10 mouse cellular contexts compared by ENCODE assay signal in the genomic region with DNA sequence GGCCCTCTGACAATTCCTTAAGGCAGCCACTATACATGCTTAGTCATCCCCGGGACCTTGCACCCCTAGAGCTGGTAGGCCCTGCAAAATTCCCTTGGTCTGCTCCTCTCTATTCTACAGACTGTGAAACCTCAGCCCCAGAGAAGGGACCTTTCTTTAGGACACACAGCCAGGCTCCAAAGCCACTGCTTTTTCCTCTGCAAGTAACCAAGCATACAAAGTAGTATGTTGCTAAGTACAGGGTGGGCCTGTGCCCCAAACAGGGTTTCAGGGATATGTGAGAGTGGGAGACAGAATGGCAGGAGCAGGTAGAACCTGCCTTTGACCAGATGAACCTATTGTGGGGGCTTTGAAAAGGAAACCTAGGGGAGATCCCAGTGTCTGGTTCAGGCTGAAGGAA. TPM values are rescaled to one million over a fixed set of nuclear protein-coding genes. Genes with fewer than 3 reads are reported as not detected.
DNase-seq lines count a peak whose midpoint lies in the region; ATAC-seq lines count a peak whose summit lies in the region.
"Had no signal": no experiment of that assay in that cellular context is flagged by ENCODE, and none has a peak within 500 bp of the region (broad histone marks: within the 10 kb centered on the region; RNA-seq: fewer than 3 reads in every experiment).

No protein-coding gene starts in this region.

- WGBS in liver, embryonic 15.5 days (ENCODE audit: insufficient replicate concordance) = 69% methylated on average over 1 of the region's 1 CpGs
- WGBS in liver, embryonic 11.5 days = 74% methylated on average over 1 of the region's 1 CpGs
- 91% methylated on average over 1 of the region's 1 CpGs for WGBS in intestine, embryonic 15.5 days
- WGBS in neural tube, embryonic 15.5 days = 82% methylated on average over 1 of the region's 1 CpGs

- peak overlapping the region; percentile 100; the same call in 1 of the 2 replicates for H3K4me2 ChIP-seq in liver, embryonic 15.5 days
- no peak overlapping the region for H3K4me2 ChIP-seq in liver, embryonic 11.5 days
- peak overlapping the region; percentile 96 for H3K4me2 ChIP-seq in intestine, embryonic 15.5 days (replicated peaks)
- H3K4me2 ChIP-seq in neural tube, embryonic 15.5 days = peak overlapping the region; percentile 78

- H3K4me1 ChIP-seq in liver, embryonic 15.5 days (replicated peaks) = peaks cover 18% of the 10 kb centered on the region
- no peaks in the 10 kb centered on the region for H3K4me1 ChIP-seq in liver, embryonic 11.5 days (replicated peaks; ENCODE audit: control insufficient read depth, insufficient read depth, low read length)
- H3K4me1 ChIP-seq in intestine, embryonic 15.5 days (replicated peaks) = peaks cover 9% of the 10 kb centered on the region; the same call in 1 of the 2 replicates
- H3K4me1 ChIP-seq in neural tube, embryonic 15.5 days = peaks cover 31% of the 10 kb centered on the region

- no peak overlapping the region for H3K4me3 ChIP-seq in liver, embryonic 15.5 days (replicated peaks)
- no peak overlapping the region for H3K4me3 ChIP-seq in liver, embryonic 11.5 days (ENCODE audit: low read depth, low read length)
- H3K4me3 ChIP-seq in intestine, embryonic 15.5 days (replicated peaks) = 0 out of 2 replicates have a peak overlapping the region, but pooled peaks have one; percentile 83
- peak overlapping the region; percentile 96 for H3K4me3 ChIP-seq in neural tube, embryonic 15.5 days (replicated peaks)

- ATAC-seq in liver, embryonic 15.5 days (ENCODE audit: insufficient read depth) = no peak
- ATAC-seq in liver, embryonic 11.5 days (replicated peaks; ENCODE audit: low FRiP score) = no peak
- no peak for ATAC-seq in intestine, embryonic 15.5 days
- no peak for ATAC-seq in neural tube, embryonic 15.5 days (ENCODE audit: low FRiP score)
- ATAC-seq in cerebellum, adult (ENCODE audit: insufficient number of reproducible peaks, low FRiP score, low TSS enrichment) = no peak

- no peak overlapping the region for H3K27ac ChIP-seq in liver, embryonic 15.5 days (replicated peaks)
- no peak overlapping the region for H3K27ac ChIP-seq in liver, embryonic 11.5 days (ENCODE audit: low read depth, low read length)
- no peak overlapping the region for H3K27ac ChIP-seq in intestine, embryonic 15.5 days
- 0 out of 2 replicates have a peak overlapping the region, but pooled peaks have one; percentile 89 for H3K27ac ChIP-seq in neural tube, embryonic 15.5 days (replicated peaks)

- H3K36me3 ChIP-seq in liver, embryonic 15.5 days (replicated peaks) = no peaks in the 10 kb centered on the region
- H3K36me3 ChIP-seq in liver, embryonic 11.5 days (ENCODE audit: control insufficient read depth, insufficient read depth, low read length) = no peaks in the 10 kb centered on the region
- no peaks in the 10 kb centered on the region for H3K36me3 ChIP-seq in intestine, embryonic 15.5 days
- peaks cover 39% of the 10 kb centered on the region for H3K36me3 ChIP-seq in neural tube, embryonic 15.5 days

- H3K9me3 ChIP-seq in liver, embryonic 15.5 days (replicated peaks) = no peaks in the 10 kb centered on the region
- H3K9me3 ChIP-seq in liver, embryonic 11.5 days (ENCODE audit: control insufficient read depth, low read length) = no peaks in the 10 kb centered on the region
- no peaks in the 10 kb centered on the region for H3K9me3 ChIP-seq in intestine, embryonic 15.5 days
- H3K9me3 ChIP-seq in neural tube, embryonic 15.5 days (replicated peaks) = no peaks in the 10 kb centered on the region

- peaks cover 25% of the 10 kb centered on the region for H3K27me3 ChIP-seq in liver, embryonic 15.5 days
- H3K27me3 ChIP-seq in liver, embryonic 11.5 days (replicated peaks; ENCODE audit: control insufficient read depth, insufficient read depth, low read length) = no peaks in the 10 kb centered on the region; the same call in 1 of the 2 replicates
- no peaks in the 10 kb centered on the region for H3K27me3 ChIP-seq in intestine, embryonic 15.5 days (replicated peaks)
- H3K27me3 ChIP-seq in neural tube, embryonic 15.5 days (replicated peaks) = no peaks in the 10 kb centered on the region

- H3K9ac ChIP-seq in liver, embryonic 15.5 days = no peak overlapping the region
- H3K9ac ChIP-seq in liver, embryonic 11.5 days (ENCODE audit: low read depth, low read length) = no peak overlapping the region
- peak overlapping the region; percentile 70; the same call in 1 of the 2 replicates for H3K9ac ChIP-seq in intestine, embryonic 15.5 days
- H3K9ac ChIP-seq in neural tube, embryonic 15.5 days (replicated peaks) = peak overlapping the region; percentile 94

- DNase-seq in adrenal gland, adult (ENCODE audit: inconsistent age in 2 of 2, low spot score in 1 of 2) = peak; percentile 15 to 51
- DNase-seq in adrenal gland, postnatal 25 days = no peak
- DNase-seq in liver, embryonic 11.5 days (ENCODE audit: low spot score) = no peak
- DNase-seq in thymus, postnatal 14 days = no peak
- DNase-seq: cerebellum, adult 11-12 months; gastrocnemius, postnatal 14 days had no signal

RNA-seq across cellular contexts. Expression of a gene that starts 1.2 kb away (rescaled TPM):
- total RNA-seq in adrenal gland, postnatal 25 days (2021) = 21.7 and 23.6 TPM in 2 replicates
- 0.81 and 1.1 TPM in 2 replicates for polyA plus RNA-seq in liver, embryonic 15.5 days (2015; fragmentation: Nextera tagmentation; extraction: Ambion mirVana)
- polyA plus RNA-seq in liver, embryonic 11.5 days (2014; fragmentation: Nextera tagmentation; extraction: Ambion mirVana) = 1.7 and 1.8 TPM in 2 replicates
- 3.7 and 4.1 TPM in 2 replicates for polyA plus RNA-seq in intestine, embryonic 15.5 days (2015; fragmentation: Nextera tagmentation; extraction: Ambion mirVana)
- polyA plus RNA-seq in neural tube, embryonic 15.5 days (2015; fragmentation: Nextera tagmentation; extraction: Ambion mirVana) = 22.7 and 27.1 TPM in 2 replicates

RNA-seq across cellular contexts. Expression of a gene that starts 47.9 kb away (rescaled TPM):
- total RNA-seq in adrenal gland, postnatal 25 days (2021) = 273 and 304 TPM in 2 replicates
- 171 and 194 TPM in 2 replicates for polyA plus RNA-seq in liver, embryonic 15.5 days (2015; fragmentation: Nextera tagmentation; extraction: Ambion mirVana)
- 401 and 428 TPM in 2 replicates for polyA plus RNA-seq in liver, embryonic 11.5 days (2014; fragmentation: Nextera tagmentation; extraction: Ambion mirVana)
- polyA plus RNA-seq in intestine, embryonic 15.5 days (2015; fragmentation: Nextera tagmentation; extraction: Ambion mirVana) = 382 and 397 TPM in 2 replicates
- 317 and 361 TPM in 2 replicates for polyA plus RNA-seq in neural tube, embryonic 15.5 days (2015; fragmentation: Nextera tagmentation; extraction: Ambion mirVana)

RNA-seq across cellular contexts. Expression of a gene that starts 59.9 kb away (rescaled TPM):
- 26.9 and 30.1 TPM in 2 replicates for total RNA-seq in adrenal gland, postnatal 25 days (2021)
- 5.0 and 6.6 TPM in 2 replicates for polyA plus RNA-seq in liver, embryonic 15.5 days (2015; fragmentation: Nextera tagmentation; extraction: Ambion mirVana)
- 3.5 and 4.4 TPM in 2 replicates for polyA plus RNA-seq in liver, embryonic 11.5 days (2014; fragmentation: Nextera tagmentation; extraction: Ambion mirVana)
- 86.7 and 89.8 TPM in 2 replicates for polyA plus RNA-seq in intestine, embryonic 15.5 days (2015; fragmentation: Nextera tagmentation; extraction: Ambion mirVana)
- 25.8 and 51.6 TPM in 2 replicates for polyA plus RNA-seq in neural tube, embryonic 15.5 days (2015; fragmentation: Nextera tagmentation; extraction: Ambion mirVana)

Comparison
In these comparisons a context has a peak if more than half of its experiments do, and no peak if none do; other contexts are left out.
1. DNase-seq: peak in adrenal gland, adult (2 of 2); none in adrenal gland, postnatal 25 days (single experiment), liver, embryonic 11.5 days (single experiment) and thymus, postnatal 14 days (single experiment).
2. H3K4me3 ChIP-seq: peak in intestine, embryonic 15.5 days (single experiment) and neural tube, embryonic 15.5 days (single experiment); none in liver, embryonic 15.5 days (single experiment) and liver, embryonic 11.5 days (single experiment).
3. H3K9ac ChIP-seq: peak in intestine, embryonic 15.5 days (single experiment) and neural tube, embryonic 15.5 days (single experiment); none in liver, embryonic 15.5 days (single experiment) and liver, embryonic 11.5 days (single experiment).